Mouse (Mus musculus) layer of hippocampus, adult 2 months (tissue): ENCODE results near the gene Mn1. TPM values are rescaled to one million over a fixed set of nuclear protein-coding genes. Genes with fewer than 3 reads are reported as not detected.

Experiments used
- DNase-seq, 2 experiments: peaks; one replicate each; pipeline ENCODE4 v3.0.0; 2022; ENCODE audit warnings: low spot score in 2 of 2
- H3K27ac ChIP-seq: fragments of 200-600 bp; 2 replicates; pipeline ENCODE4 v1.8.1; 2022
- H3K4me3 ChIP-seq: fragments of 200-600 bp; 2 replicates; pipeline ENCODE4 v1.8.1; 2022; ENCODE audit warnings: mild to moderate bottlenecking
- CTCF ChIP-seq: fragments of 200-600 bp; conservative IDR thresholded peaks from 2 replicates; pipeline ENCODE4 v1.8.1; 2022; ENCODE audit warnings: antibody characterized with exemption, mild to moderate bottlenecking, moderate library complexity
- total RNA-seq, 2 experiments: library from RNA; stranded (reverse); gene quantifications; 2 replicates each; pipeline ENCODE4 v1.2.3; 2021

Gene Mn1
- total RNA-seq, 2 experiments from 2014 or later: 38.4 to 45.6 TPM

GRCm38 (mm10) chr5:111475721-111476120 is 58.6 kb downstream of the Mn1 start:
- Histone ChIP-seq H3K4me3 (no peak overlapping the region), H3K27ac (no peak overlapping the region)
- no peak for DNase-seq
- TF ChIP-seq CTCF: no peak

- Histone ChIP-seq H3K4me3 (no peak overlapping the region), H3K27ac (no peak overlapping the region)
- TF ChIP-seq CTCF: no peak
- no peak for DNase-seq
Observed at GRCm38 (mm10) chr5:111476141-111476540, 59.0 kb downstream of the Mn1 start.

GRCm38 (mm10) chr5:111485907-111486306 is 68.7 kb downstream of the Mn1 start:
- Histone ChIP-seq H3K4me3 (no peak overlapping the region), H3K27ac (no peak overlapping the region)
- no peak for TF ChIP-seq CTCF
- DNase-seq: no peak

GRCm38 (mm10) chr5:111489022-111489616 is 72.0 kb downstream of the Mn1 start:
- no peak for TF ChIP-seq CTCF
- peak; percentile 43 to 44 for DNase-seq
- Histone ChIP-seq H3K27ac (0 out of 2 replicates have a peak overlapping the region, but pooled peaks have one; percentile 32), H3K4me3 (peak overlapping the region; percentile 33)

- TF ChIP-seq CTCF: no peak
- no peak for DNase-seq
- H3K4me3 ChIP-seq: no peak overlapping the region
- H3K27ac ChIP-seq: no peak overlapping the region
Observed at GRCm38 (mm10) chr5:111490599-111490998, 73.4 kb downstream of the Mn1 start.

GRCm38 (mm10) chr5:111491485-111491884 is 74.3 kb downstream of the Mn1 start:
- DNase-seq: no peak
- H3K4me3 ChIP-seq: no peak overlapping the region
- no peak overlapping the region for H3K27ac ChIP-seq
- no peak for TF ChIP-seq CTCF

- Histone ChIP-seq H3K4me3 (no peak overlapping the region), H3K27ac (no peak overlapping the region)
- no peak for DNase-seq
- TF ChIP-seq CTCF: no peak
Observed at GRCm38 (mm10) chr5:111500036-111500435, 82.9 kb downstream of the Mn1 start.

GRCm38 (mm10) chr5:111501691-111502441 is 84.7 kb downstream of the Mn1 start:
- no peak for DNase-seq
- TF ChIP-seq CTCF: no peak
- H3K4me3 ChIP-seq: no peak overlapping the region
- H3K27ac ChIP-seq: no peak overlapping the region

- TF ChIP-seq CTCF: no peak
Observed at GRCm38 (mm10) chr5:111505241-111505640, 88.1 kb downstream of the Mn1 start.

GRCm38 (mm10) chr5:111505824-111506223 is 88.7 kb downstream of the Mn1 start:
- TF ChIP-seq CTCF: no peak
- Histone ChIP-seq H3K4me3 (no peak overlapping the region), H3K27ac (no peak overlapping the region)
- no peak for DNase-seq

More at GRCm38 (mm10) chr5:111505241-111505640, 88.1 kb downstream of the Mn1 start:
- DNase-seq: no peak
- Histone ChIP-seq H3K27ac (no peak overlapping the region), H3K4me3 (no peak overlapping the region)

- H3K27ac ChIP-seq: no peak overlapping the region
- H3K4me3 ChIP-seq: no peak overlapping the region
- TF ChIP-seq CTCF: no peak
- no peak for DNase-seq
Observed at GRCm38 (mm10) chr5:111506410-111506809, 89.2 kb downstream of the Mn1 start.

Other genes starting within 250 kb of the Mn1 start
- gene Pitpnb, start 86.6 kb upstream of the Mn1 start, total RNA-seq: 10 to 100 TPM; 80.2 to 82.3 TPM